Mouse (Mus musculus) hindbrain, embryonic 13.5 days (tissue): ENCODE measurements around the gene Npas1. TPM values are rescaled to one million over a fixed set of nuclear protein-coding genes. Genes with fewer than 3 reads are reported as not detected.

Experiments used
- ATAC-seq: fragments of 200-750 bp; cut with Nextera tagmentation; 2 replicates; pipeline ENCODE4 v1.8.0; 2017; ENCODE audit warnings: moderate TSS enrichment; ENCODE audit not compliant: low FRiP score
- H3K27ac ChIP-seq: fragments of 300-500 bp; sonication (generic); 2 replicates; pipeline ENCODE4 v1.5.1; 2015; ENCODE audit warnings: inconsistent platforms, mild to moderate bottlenecking, moderate library complexity
- H3K27me3 ChIP-seq: fragments of 300-500 bp; sonication (generic); 2 replicates; pipeline ENCODE4 v1.6.1; 2015; ENCODE audit warnings: mild to moderate bottlenecking, inconsistent platforms
- H3K36me3 ChIP-seq: fragments of 300-500 bp; sonication (generic); 2 replicates; pipeline ENCODE4 v1.6.1; 2015; ENCODE audit warnings: mild to moderate bottlenecking, inconsistent platforms
- H3K4me1 ChIP-seq: fragments of 300-500 bp; sonication (generic); replicated peaks from 2 replicates; pipeline ENCODE4 v1.6.1; 2015; ENCODE audit warnings: inconsistent platforms
- H3K4me2 ChIP-seq: fragments of 300-500 bp; sonication (generic); 2 replicates; pipeline ENCODE4 v1.6.1; 2015; ENCODE audit warnings: inconsistent platforms, mild to moderate bottlenecking, moderate library complexity
- H3K4me3 ChIP-seq: fragments of 300-500 bp; sonication (generic); 2 replicates; pipeline ENCODE4 v1.5.1; 2015; ENCODE audit warnings: mild to moderate bottlenecking, inconsistent platforms
- H3K9ac ChIP-seq: fragments of 300-500 bp; sonication (generic); 2 replicates; pipeline ENCODE4 v1.6.1; 2015; ENCODE audit warnings: mild to moderate bottlenecking, inconsistent platforms
- H3K9me3 ChIP-seq: fragments of 300-500 bp; sonication (generic); 2 replicates; pipeline ENCODE4 v1.6.1; 2016; ENCODE audit warnings: inconsistent platforms
- WGBS: fragments of 180-500 bp; shearing (Covaris S2); methylation state at CpG from one replicate; pipeline ENCODE4 v1.1.7; 2015; 5-methylcytosine and 5-hydroxymethylcytosine counted together
- polyA plus RNA-seq: library from polyadenylated mRNA; unstranded; fragments of >200 nt; fragmentation: Nextera tagmentation; extraction: Ambion mirVana; gene quantifications from 2 replicates; pipeline ENCODE4 v1.2.1, GENCODE M21; 2015

The Npas1 gene
- polyA plus RNA-seq, 1 experiment from 2014 or later, result 2.3 TPM

DNA sequence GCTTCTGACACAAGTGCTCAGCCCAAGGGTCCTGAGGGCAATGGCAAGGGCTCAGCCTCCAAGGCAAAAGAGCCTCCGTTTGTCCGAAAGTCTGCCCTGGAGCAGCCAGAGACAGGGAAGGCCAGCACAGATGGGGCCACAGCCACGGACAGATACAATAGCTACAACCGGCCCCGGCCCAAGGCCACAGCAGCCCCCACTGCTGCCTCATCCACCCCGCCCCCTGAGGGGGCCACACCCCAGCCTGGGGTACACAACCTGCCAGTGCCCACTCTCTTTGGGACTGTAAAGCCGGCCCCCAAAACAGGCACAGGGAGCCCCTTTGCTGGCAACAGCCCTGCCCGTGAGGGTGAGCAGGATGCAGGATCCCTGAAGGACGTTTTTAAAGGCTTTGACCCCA, 42.4 kb downstream of the Npas1 start:
- WGBS, result 86% methylated on average over 9 of the region's 9 CpGs
- H3K36me3 ChIP-seq, result peaks cover 70% of the 10 kb centered on the region
- no peak overlapping the region for H3K27ac ChIP-seq

GRCm38 (mm10) chr7:16433352-16433971, 44.1 kb downstream of the Npas1 start:
- H3K4me1 ChIP-seq, result no peaks in the 10 kb centered on the region
- no peak for ATAC-seq
- WGBS, result 76% methylated on average over 3 of the region's 3 CpGs
- no peak overlapping the region for H3K4me3 ChIP-seq
- no peak overlapping the region for H3K27ac ChIP-seq
- no peak overlapping the region for H3K9ac ChIP-seq
- no peaks in the 10 kb centered on the region for H3K9me3 ChIP-seq
- peaks cover 86% of the 10 kb centered on the region for H3K36me3 ChIP-seq
- H3K27me3 ChIP-seq, result no peaks in the 10 kb centered on the region
- no peak overlapping the region for H3K4me2 ChIP-seq

More for the DNA sequence above, 42.4 kb downstream of the Npas1 start:
- H3K9me3 ChIP-seq, result no peaks in the 10 kb centered on the region
- no peak overlapping the region for H3K4me2 ChIP-seq
- no peak for ATAC-seq
- no peaks in the 10 kb centered on the region for H3K27me3 ChIP-seq
- H3K4me3 ChIP-seq, result no peak overlapping the region
- H3K9ac ChIP-seq, result no peak overlapping the region
- H3K4me1 ChIP-seq, result no peaks in the 10 kb centered on the region

GRCm38 (mm10) chr7:16426129-16426729, 51.3 kb downstream of the Npas1 start:
- Histone ChIP-seq H3K4me3 (no peak overlapping the region), H3K4me2 (no peak overlapping the region), H3K36me3 (peaks cover 100% of the 10 kb centered on the region), H3K9ac (no peak overlapping the region), H3K4me1 (no peaks in the 10 kb centered on the region), H3K27me3 (no peaks in the 10 kb centered on the region), H3K27ac (no peak overlapping the region), H3K9me3 (no peaks in the 10 kb centered on the region)
- ATAC-seq, result 0 out of 2 replicates have a peak, but pooled peaks have one; percentile 71
- 66% methylated on average over 4 of the region's 4 CpGs for WGBS

DNA sequence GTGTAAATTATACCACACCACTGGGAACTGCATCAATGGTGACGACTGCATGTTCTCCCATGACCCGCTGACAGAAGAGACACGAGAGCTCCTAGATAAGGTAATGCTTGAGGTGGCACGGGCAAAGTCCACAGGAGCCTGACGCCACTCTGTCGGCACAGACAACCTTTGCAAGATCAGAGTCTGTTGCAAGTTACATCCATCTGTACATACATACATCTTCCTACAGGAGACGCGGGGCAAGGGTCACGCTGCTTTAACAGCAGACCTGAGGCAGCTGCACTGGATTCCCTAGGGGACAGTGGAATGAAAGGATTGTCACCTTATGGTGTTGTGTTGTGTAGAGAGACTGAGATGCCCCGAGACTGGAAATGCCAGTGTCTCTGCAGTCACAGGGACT, 51.8 kb downstream of the Npas1 start:
- 95% methylated on average over 10 of the region's 10 CpGs for WGBS
- no peak for ATAC-seq
- H3K4me2 ChIP-seq, result no peak overlapping the region
- no peak overlapping the region for H3K4me3 ChIP-seq
- H3K9me3 ChIP-seq, result no peaks in the 10 kb centered on the region
- H3K9ac ChIP-seq, result no peak overlapping the region
- H3K27ac ChIP-seq, result no peak overlapping the region
- H3K36me3 ChIP-seq, result peaks cover 100% of the 10 kb centered on the region
- H3K4me1 ChIP-seq, result no peaks in the 10 kb centered on the region
- H3K27me3 ChIP-seq, result no peaks in the 10 kb centered on the region

- no peak overlapping the region for H3K4me3 ChIP-seq
- no peak overlapping the region for H3K27ac ChIP-seq
- WGBS, result 94% methylated on average over 9 of the region's 9 CpGs
- no peak for ATAC-seq
- no peaks in the 10 kb centered on the region for H3K27me3 ChIP-seq
- H3K9me3 ChIP-seq, result no peaks in the 10 kb centered on the region
- H3K4me2 ChIP-seq, result no peak overlapping the region
- H3K9ac ChIP-seq, result no peak overlapping the region
- H3K36me3 ChIP-seq, result peaks cover 100% of the 10 kb centered on the region
- H3K4me1 ChIP-seq, result no peaks in the 10 kb centered on the region
These were observed 53.8 kb downstream of the Npas1 start for GRCm38 (mm10) chr7:16423731-16424130.

DNA sequence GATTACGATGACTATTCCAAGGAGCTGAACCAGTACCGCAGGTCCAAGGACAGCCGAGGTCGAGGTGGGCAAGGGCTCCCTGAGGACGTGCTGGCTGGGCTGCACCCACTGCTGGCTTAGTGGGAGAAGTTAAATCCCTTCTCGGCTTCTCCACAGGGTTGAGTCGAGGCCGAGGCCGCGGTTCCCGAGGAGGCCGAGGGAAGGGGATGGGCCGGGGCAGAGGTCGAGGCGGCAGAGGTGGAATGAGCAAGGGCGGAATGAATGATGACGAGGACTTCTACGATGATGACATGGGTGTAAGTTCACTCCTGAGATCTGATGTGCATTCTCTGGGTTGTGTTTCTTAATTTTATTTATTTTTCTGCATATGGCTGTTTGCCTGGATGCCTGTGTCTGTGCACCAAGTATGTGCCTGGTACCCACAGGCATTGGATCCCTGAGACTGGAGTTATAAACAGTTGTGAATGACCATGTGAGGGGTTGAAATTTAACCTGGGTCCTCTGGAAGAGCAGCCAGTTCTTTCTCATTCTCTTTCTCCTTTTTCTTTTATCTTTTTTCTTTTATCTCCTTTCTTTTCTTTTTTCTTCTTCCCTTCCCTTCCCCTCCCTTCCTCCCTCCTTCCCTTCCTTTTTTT, 55.2 kb downstream of the Npas1 start:
- WGBS, result 88% methylated on average over 18 of the region's 18 CpGs
- no peaks in the 10 kb centered on the region for H3K9me3 ChIP-seq
- H3K4me3 ChIP-seq, result no peak overlapping the region
- peaks cover 100% of the 10 kb centered on the region for H3K36me3 ChIP-seq
- no peaks in the 10 kb centered on the region for H3K4me1 ChIP-seq
- ATAC-seq, result no peak
- H3K27me3 ChIP-seq, result no peaks in the 10 kb centered on the region
- H3K4me2 ChIP-seq, result no peak overlapping the region
- H3K9ac ChIP-seq, result no peak overlapping the region
- no peak overlapping the region for H3K27ac ChIP-seq

DNA sequence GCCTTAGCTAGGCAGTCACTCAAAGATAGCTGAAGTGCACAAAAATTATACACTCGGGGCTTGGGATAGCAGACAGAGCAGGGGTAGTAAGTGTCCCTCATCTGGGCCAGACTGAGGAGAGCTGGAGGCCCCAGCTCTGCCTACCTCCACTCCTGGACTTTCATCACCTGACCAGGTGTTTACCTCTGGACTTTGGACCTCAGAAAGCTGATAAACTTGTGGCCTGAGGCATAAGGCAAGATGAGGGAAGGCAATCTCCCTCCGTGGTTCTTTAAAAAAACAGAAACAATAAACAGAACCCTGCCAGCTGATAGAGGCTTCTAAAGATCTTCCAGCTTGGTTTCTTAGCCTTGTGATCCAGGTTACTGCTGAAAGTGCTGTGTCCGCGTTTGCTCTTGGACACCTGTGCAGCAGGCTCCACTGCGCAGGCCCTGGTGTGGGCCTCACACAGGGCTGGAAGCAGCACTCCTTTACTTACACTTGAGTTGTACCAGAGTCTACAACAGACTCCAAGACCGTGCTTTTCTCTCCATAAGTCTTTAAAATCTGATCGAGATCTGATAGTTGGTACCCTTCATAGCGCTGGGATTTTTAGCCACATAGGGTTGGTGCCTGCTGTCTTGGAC, 56.9 kb downstream of the Npas1 start:
- H3K9me3 ChIP-seq, result no peaks in the 10 kb centered on the region
- WGBS, result 96% methylated on average over 8 of the region's 8 CpGs
- no peak overlapping the region for H3K27ac ChIP-seq
- peaks cover 94% of the 10 kb centered on the region for H3K36me3 ChIP-seq
- ATAC-seq, result no peak
- no peak overlapping the region for H3K9ac ChIP-seq
- H3K27me3 ChIP-seq, result no peaks in the 10 kb centered on the region
- H3K4me3 ChIP-seq, result no peak overlapping the region
- no peak overlapping the region for H3K4me2 ChIP-seq
- H3K4me1 ChIP-seq, result no peaks in the 10 kb centered on the region

GRCm38 (mm10) chr7:16418713-16419112, 58.8 kb downstream of the Npas1 start:
- Histone ChIP-seq H3K9ac (no peak overlapping the region), H3K27ac (no peak overlapping the region), H3K9me3 (no peaks in the 10 kb centered on the region), H3K36me3 (peaks cover 75% of the 10 kb centered on the region), H3K4me1 (0 out of 2 replicates have a peak, but pooled peaks cover 4% of the 10 kb centered on the region), H3K4me3 (no peak overlapping the region), H3K27me3 (no peaks in the 10 kb centered on the region), H3K4me2 (no peak overlapping the region)
- ATAC-seq, result no peak
- WGBS, result 92% methylated on average over 5 of the region's 5 CpGs

- H3K27me3 ChIP-seq, result no peaks in the 10 kb centered on the region
- no peaks in the 10 kb centered on the region for H3K9me3 ChIP-seq
- no peak overlapping the region for H3K4me2 ChIP-seq
- no peak for ATAC-seq
- H3K9ac ChIP-seq, result no peak overlapping the region
- peaks cover 60% of the 10 kb centered on the region for H3K36me3 ChIP-seq
- 90% methylated on average over 10 of the region's 10 CpGs for WGBS
- H3K4me3 ChIP-seq, result no peak overlapping the region
- no peak overlapping the region for H3K27ac ChIP-seq
- peaks cover 14% of the 10 kb centered on the region for H3K4me1 ChIP-seq
These were observed 60.3 kb downstream of the Npas1 start for GRCm38 (mm10) chr7:16417141-16417771.

DNA sequence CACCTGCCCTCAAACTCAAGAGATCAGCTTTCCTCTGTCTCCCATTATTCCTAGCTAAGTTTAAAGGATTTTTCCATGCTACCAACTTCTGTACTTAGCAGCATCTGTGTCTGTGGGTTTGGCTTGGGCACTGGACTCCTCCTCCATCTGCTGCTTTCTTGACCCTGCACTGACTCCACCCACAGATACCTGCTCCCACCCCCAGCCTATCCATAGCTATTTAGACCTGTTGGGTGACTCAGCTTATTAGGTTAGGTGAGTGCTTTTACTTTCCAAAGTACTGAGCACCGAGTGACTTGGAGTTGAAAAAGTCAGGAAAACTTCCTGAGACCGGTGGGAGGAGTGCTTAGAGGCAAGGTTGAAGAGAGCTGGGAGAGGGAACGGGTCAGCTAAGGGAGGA, 62.1 kb downstream of the Npas1 start:
- no peak overlapping the region for H3K9ac ChIP-seq
- no peak for ATAC-seq
- H3K4me2 ChIP-seq, result no peak overlapping the region
- H3K27me3 ChIP-seq, result no peaks in the 10 kb centered on the region
- H3K27ac ChIP-seq, result no peak overlapping the region
- 89% methylated on average over 3 of the region's 3 CpGs for WGBS
- H3K9me3 ChIP-seq, result no peaks in the 10 kb centered on the region
- peaks cover 42% of the 10 kb centered on the region for H3K36me3 ChIP-seq
- H3K4me1 ChIP-seq, result peaks cover 20% of the 10 kb centered on the region
- H3K4me3 ChIP-seq, result no peak overlapping the region

- no peak for ATAC-seq
- Histone ChIP-seq H3K9ac (0 out of 2 replicates have a peak overlapping the region, but pooled peaks have one; percentile 30), H3K36me3 (peaks cover 17% of the 10 kb centered on the region), H3K27me3 (no peaks in the 10 kb centered on the region), H3K9me3 (no peaks in the 10 kb centered on the region), H3K27ac (peak overlapping the region; percentile 13), H3K4me2 (no peak overlapping the region), H3K4me3 (no peak overlapping the region), H3K4me1 (peaks cover 24% of the 10 kb centered on the region)
- 61% methylated on average over 2 of the region's 2 CpGs for WGBS
These were observed 64.6 kb downstream of the Npas1 start for GRCm38 (mm10) chr7:16412930-16413329.

- Histone ChIP-seq H3K36me3 (peaks cover 11% of the 10 kb centered on the region), H3K9ac (no peak overlapping the region), H3K9me3 (no peaks in the 10 kb centered on the region), H3K27me3 (no peaks in the 10 kb centered on the region), H3K4me2 (no peak overlapping the region), H3K4me1 (peaks cover 28% of the 10 kb centered on the region), H3K27ac (peak overlapping the region; percentile 13; the same call in 1 of the 2 replicates), H3K4me3 (no peak overlapping the region)
- 88% methylated on average over 8 of the region's 8 CpGs for WGBS
- ATAC-seq, result no peak
These were observed 65.2 kb downstream of the Npas1 start for GRCm38 (mm10) chr7:16412220-16412896.
